Mouse (Mus musculus): ENCODE data around the gene Sox13. TPM values are rescaled to one million over a fixed set of nuclear protein-coding genes. Genes with fewer than 3 reads are reported as not detected.

Gene Sox13
- polyA plus RNA-seq, 1 experiment, result 15.4 TPM

- Histone ChIP-seq H3K4me3 (replicated peaks; ENCODE audit: insufficient read depth, low read depth, low read length) (peak overlapping the region; percentile 46), H3K27ac (ENCODE audit: insufficient read depth, low read length) (no peak overlapping the region), H3K27me3 (ENCODE audit: control insufficient read depth, insufficient read depth, low read length) (peaks cover 2% of the 10 kb centered on the region; the same call in 1 of the 2 replicates), H3K4me1 (ENCODE audit: control insufficient read depth, insufficient read depth, low read length) (peaks cover 3% of the 10 kb centered on the region; the same call in 1 of the 2 replicates)
- no peak for TF ChIP-seq CTCF (IDR thresholded peaks at IDR 0.05; ENCODE audit: borderline replicate concordance, insufficient read depth, low read depth, low read length)
- TF ChIP-seq POLR2A (IDR thresholded peaks at IDR 0.05; ENCODE audit: borderline replicate concordance, insufficient read depth, low read length), result no peak
- DNase-seq, result no peak
- WGBS, result under 1% methylated on average over 31 of the region's 31 CpGs
These were observed 1.0 kb downstream of the Sox13 start for GRCm38 (mm10) chr1:133423166-133423542.

GRCm38 (mm10) chr1:133422615-133423161 lies 1.5 kb downstream of the Sox13 start:
- no peak for TF ChIP-seq POLR2A (IDR thresholded peaks at IDR 0.05; ENCODE audit: borderline replicate concordance, insufficient read depth, low read length)
- TF ChIP-seq CTCF (IDR thresholded peaks at IDR 0.05; ENCODE audit: borderline replicate concordance, insufficient read depth, low read depth, low read length), result no peak
- peak in 1 of 2 experiments; percentile 7 for DNase-seq
- H3K27ac ChIP-seq (ENCODE audit: insufficient read depth, low read length), result no peak overlapping the region
- WGBS, result 3% methylated on average over 29 of the region's 29 CpGs
- H3K4me3 ChIP-seq (replicated peaks; ENCODE audit: insufficient read depth, low read depth, low read length), result peak overlapping the region; percentile 46
- peaks cover 2% of the 10 kb centered on the region; the same call in 1 of the 2 replicates for H3K27me3 ChIP-seq (ENCODE audit: control insufficient read depth, insufficient read depth, low read length)
- H3K4me1 ChIP-seq (ENCODE audit: control insufficient read depth, insufficient read depth, low read length), result peaks cover 3% of the 10 kb centered on the region; the same call in 1 of the 2 replicates

- TF ChIP-seq POLR2A (IDR thresholded peaks at IDR 0.05; ENCODE audit: borderline replicate concordance, insufficient read depth, low read length) (no peak), CTCF (IDR thresholded peaks at IDR 0.05; ENCODE audit: borderline replicate concordance, insufficient read depth, low read depth, low read length) (no peak)
- DNase-seq, result no peak
- 51% methylated on average over 16 of the region's 16 CpGs for whole genome bisulfite sequencing
- Histone ChIP-seq H3K4me1 (ENCODE audit: control insufficient read depth, insufficient read depth, low read length) (peaks cover 3% of the 10 kb centered on the region; the same call in 1 of the 2 replicates), H3K4me3 (replicated peaks; ENCODE audit: insufficient read depth, low read depth, low read length) (no peak overlapping the region), H3K27ac (ENCODE audit: insufficient read depth, low read length) (no peak overlapping the region), H3K27me3 (ENCODE audit: control insufficient read depth, insufficient read depth, low read length) (peaks cover 2% of the 10 kb centered on the region; the same call in 1 of the 2 replicates)
These were observed 2.1 kb downstream of the Sox13 start for GRCm38 (mm10) chr1:133421975-133422570.

- H3K27ac ChIP-seq (ENCODE audit: insufficient read depth, low read length), result no peak overlapping the region
- no peak overlapping the region for H3K4me3 ChIP-seq (replicated peaks; ENCODE audit: insufficient read depth, low read depth, low read length)
- no peak for DNase-seq
- TF ChIP-seq POLR2A (IDR thresholded peaks at IDR 0.05; ENCODE audit: borderline replicate concordance, insufficient read depth, low read length) (no peak), CTCF (IDR thresholded peaks at IDR 0.05; ENCODE audit: borderline replicate concordance, insufficient read depth, low read depth, low read length) (no peak)
- peaks cover 3% of the 10 kb centered on the region; the same call in 1 of the 2 replicates for H3K4me1 ChIP-seq (ENCODE audit: control insufficient read depth, insufficient read depth, low read length)
- 79% methylated on average over 2 of the region's 2 CpGs for WGBS
- peaks cover 2% of the 10 kb centered on the region; the same call in 1 of the 2 replicates for H3K27me3 ChIP-seq (ENCODE audit: control insufficient read depth, insufficient read depth, low read length)
These were observed 3.1 kb downstream of the Sox13 start for GRCm38 (mm10) chr1:133421061-133421460.

- 61% methylated on average over 3 of the region's 3 CpGs for WGBS
- DNase-seq, result no peak
- TF ChIP-seq POLR2A (IDR thresholded peaks at IDR 0.05; ENCODE audit: borderline replicate concordance, insufficient read depth, low read length) (no peak), CTCF (IDR thresholded peaks at IDR 0.05; ENCODE audit: borderline replicate concordance, insufficient read depth, low read depth, low read length) (no peak)
- Histone ChIP-seq H3K4me1 (ENCODE audit: control insufficient read depth, insufficient read depth, low read length) (peaks cover 3% of the 10 kb centered on the region; the same call in 1 of the 2 replicates), H3K27me3 (ENCODE audit: control insufficient read depth, insufficient read depth, low read length) (peaks cover 2% of the 10 kb centered on the region; the same call in 1 of the 2 replicates), H3K27ac (ENCODE audit: insufficient read depth, low read length) (no peak overlapping the region), H3K4me3 (replicated peaks; ENCODE audit: insufficient read depth, low read depth, low read length) (no peak overlapping the region)
These were observed 3.7 kb downstream of the Sox13 start for GRCm38 (mm10) chr1:133420491-133420890.

- no peak for TF ChIP-seq POLR2A (IDR thresholded peaks at IDR 0.05; ENCODE audit: borderline replicate concordance, insufficient read depth, low read length)
- TF ChIP-seq CTCF (IDR thresholded peaks at IDR 0.05; ENCODE audit: borderline replicate concordance, insufficient read depth, low read depth, low read length), result no peak
- WGBS, result 87% methylated on average over 3 of the region's 3 CpGs
- Histone ChIP-seq H3K4me1 (ENCODE audit: control insufficient read depth, insufficient read depth, low read length) (peaks cover 6% of the 10 kb centered on the region), H3K27me3 (ENCODE audit: control insufficient read depth, insufficient read depth, low read length) (peaks cover 2% of the 10 kb centered on the region; the same call in 1 of the 2 replicates), H3K4me3 (replicated peaks; ENCODE audit: insufficient read depth, low read depth, low read length) (no peak overlapping the region), H3K27ac (ENCODE audit: insufficient read depth, low read length) (no peak overlapping the region)
- DNase-seq, result no peak
These were observed 4.9 kb downstream of the Sox13 start for GRCm38 (mm10) chr1:133419178-133419834.

- WGBS, result 40% methylated on average over 28 of the region's 28 CpGs
- DNase-seq, result no peak
- H3K4me3 ChIP-seq (replicated peaks; ENCODE audit: insufficient read depth, low read depth, low read length), result no peak overlapping the region
- H3K27me3 ChIP-seq (ENCODE audit: control insufficient read depth, insufficient read depth, low read length), result peaks cover 2% of the 10 kb centered on the region; the same call in 1 of the 2 replicates
- H3K27ac ChIP-seq (ENCODE audit: insufficient read depth, low read length), result no peak overlapping the region
- peaks cover 6% of the 10 kb centered on the region for H3K4me1 ChIP-seq (ENCODE audit: control insufficient read depth, insufficient read depth, low read length)
- TF ChIP-seq POLR2A (IDR thresholded peaks at IDR 0.05; ENCODE audit: borderline replicate concordance, insufficient read depth, low read length) (no peak), CTCF (IDR thresholded peaks at IDR 0.05; ENCODE audit: borderline replicate concordance, insufficient read depth, low read depth, low read length) (no peak)
These were observed 5.9 kb downstream of the Sox13 start for GRCm38 (mm10) chr1:133418164-133418800.

Measured in cerebellum, adult 2 months (tissue).